Mouse (Mus musculus): ENCODE measurements around the gene Otog.

GRCm38 (mm10) chr7:46352748-46353147, 112.0 kb downstream of the Otog start:
- TF ChIP-seq CTCF (IDR thresholded peaks at IDR 0.05; ENCODE audit: low read depth), result no peak
- TF ChIP-seq EP300 (IDR thresholded peaks at IDR 0.05; ENCODE audit: low read depth), result no peak

Measured in liver, embryonic 14.5 days (tissue).